Mouse (Mus musculus): ENCODE results near the gene Tac2.

Tac2 gene

GRCm38 (mm10) chr10:127708850-127709370, 15.4 kb upstream of the Tac2 start:
- H3K27me3 ChIP-seq (ENCODE audit: insufficient read depth, low read length), result peaks cover 13% of the 10 kb centered on the region
- no peaks in the 10 kb centered on the region for H3K36me3 ChIP-seq (ENCODE audit: insufficient read depth, low read length)
- peaks cover 57% of the 10 kb centered on the region for H3K4me1 ChIP-seq (replicated peaks; ENCODE audit: low read depth, low read length)
- TF ChIP-seq CTCF (conservative IDR thresholded peaks at IDR 0.05; ENCODE audit: low read length) (no peak), POU5F1 (IDR thresholded peaks at IDR 0.05; ENCODE audit: borderline replicate concordance, low read length) (no peak), NANOG (IDR thresholded peaks at IDR 0.05; ENCODE audit: borderline replicate concordance, low read length) (no peak)
- no peaks in the 10 kb centered on the region for H3K9me3 ChIP-seq (ENCODE audit: low read length)
- no peak overlapping the region for H3K4me3 ChIP-seq (replicated peaks; ENCODE audit: low read length)

GRCm38 (mm10) chr10:127710331-127710730, 13.9 kb upstream of the Tac2 start:
- Histone ChIP-seq H3K4me3 (replicated peaks; ENCODE audit: low read length) (no peak overlapping the region), H3K4me1 (replicated peaks; ENCODE audit: low read depth, low read length) (peaks cover 55% of the 10 kb centered on the region), H3K36me3 (ENCODE audit: insufficient read depth, low read length) (no peaks in the 10 kb centered on the region), H3K9me3 (ENCODE audit: low read length) (no peaks in the 10 kb centered on the region), H3K27me3 (ENCODE audit: insufficient read depth, low read length) (peaks cover 27% of the 10 kb centered on the region)
- no peak for TF ChIP-seq POU5F1 (IDR thresholded peaks at IDR 0.05; ENCODE audit: borderline replicate concordance, low read length)
- TF ChIP-seq CTCF (conservative IDR thresholded peaks at IDR 0.05; ENCODE audit: low read length), result no peak
- TF ChIP-seq NANOG (IDR thresholded peaks at IDR 0.05; ENCODE audit: borderline replicate concordance, low read length), result no peak

- Histone ChIP-seq H3K27me3 (ENCODE audit: insufficient read depth, low read length) (peaks cover 25% of the 10 kb centered on the region), H3K4me1 (replicated peaks; ENCODE audit: low read depth, low read length) (peaks cover 61% of the 10 kb centered on the region), H3K36me3 (ENCODE audit: insufficient read depth, low read length) (no peaks in the 10 kb centered on the region), H3K9me3 (ENCODE audit: low read length) (no peaks in the 10 kb centered on the region), H3K4me3 (replicated peaks; ENCODE audit: low read length) (no peak overlapping the region)
- no peak for TF ChIP-seq POU5F1 (IDR thresholded peaks at IDR 0.05; ENCODE audit: borderline replicate concordance, low read length)
- no peak for TF ChIP-seq NANOG (IDR thresholded peaks at IDR 0.05; ENCODE audit: borderline replicate concordance, low read length)
- no peak for TF ChIP-seq CTCF (conservative IDR thresholded peaks at IDR 0.05; ENCODE audit: low read length)
Measured at GRCm38 (mm10) chr10:127712736-127713135, 11.5 kb upstream of the Tac2 start.

GRCm38 (mm10) chr10:127721671-127722418, 2.4 kb upstream of the Tac2 start:
- H3K4me1 ChIP-seq (replicated peaks; ENCODE audit: low read depth, low read length), result peaks cover 63% of the 10 kb centered on the region
- peak overlapping the region; percentile 47 for H3K4me3 ChIP-seq (replicated peaks; ENCODE audit: low read length)
- H3K36me3 ChIP-seq (ENCODE audit: insufficient read depth, low read length), result no peaks in the 10 kb centered on the region
- peaks cover 39% of the 10 kb centered on the region for H3K27me3 ChIP-seq (ENCODE audit: insufficient read depth, low read length)
- H3K9me3 ChIP-seq (ENCODE audit: low read length), result no peaks in the 10 kb centered on the region
- TF ChIP-seq NANOG (IDR thresholded peaks at IDR 0.05; ENCODE audit: borderline replicate concordance, low read length), result no peak
- TF ChIP-seq POU5F1 (IDR thresholded peaks at IDR 0.05; ENCODE audit: borderline replicate concordance, low read length), result no peak
- no peak for TF ChIP-seq CTCF (conservative IDR thresholded peaks at IDR 0.05; ENCODE audit: low read length)

GRCm38 (mm10) chr10:127725136-127725535, 858 bp downstream of the Tac2 start:
- no peaks in the 10 kb centered on the region for H3K9me3 ChIP-seq (ENCODE audit: low read length)
- peaks cover 50% of the 10 kb centered on the region for H3K4me1 ChIP-seq (replicated peaks; ENCODE audit: low read depth, low read length)
- H3K36me3 ChIP-seq (ENCODE audit: insufficient read depth, low read length), result no peaks in the 10 kb centered on the region
- H3K4me3 ChIP-seq (replicated peaks; ENCODE audit: low read length), result no peak overlapping the region
- TF ChIP-seq NANOG (IDR thresholded peaks at IDR 0.05; ENCODE audit: borderline replicate concordance, low read length) (no peak), POU5F1 (IDR thresholded peaks at IDR 0.05; ENCODE audit: borderline replicate concordance, low read length) (no peak), CTCF (conservative IDR thresholded peaks at IDR 0.05; ENCODE audit: low read length) (no peak)
- peaks cover 43% of the 10 kb centered on the region for H3K27me3 ChIP-seq (ENCODE audit: insufficient read depth, low read length)

- H3K4me1 ChIP-seq (replicated peaks; ENCODE audit: low read depth, low read length), result peaks cover 34% of the 10 kb centered on the region
- H3K36me3 ChIP-seq (ENCODE audit: insufficient read depth, low read length), result no peaks in the 10 kb centered on the region
- no peak for TF ChIP-seq POU5F1 (IDR thresholded peaks at IDR 0.05; ENCODE audit: borderline replicate concordance, low read length)
- no peak for TF ChIP-seq CTCF (conservative IDR thresholded peaks at IDR 0.05; ENCODE audit: low read length)
- TF ChIP-seq NANOG (IDR thresholded peaks at IDR 0.05; ENCODE audit: borderline replicate concordance, low read length), result no peak
- H3K4me3 ChIP-seq (replicated peaks; ENCODE audit: low read length), result 0 out of 2 replicates have a peak overlapping the region, but pooled peaks have one; percentile 6
- H3K27me3 ChIP-seq (ENCODE audit: insufficient read depth, low read length), result peaks cover 33% of the 10 kb centered on the region
- H3K9me3 ChIP-seq (ENCODE audit: low read length), result no peaks in the 10 kb centered on the region
Measured at GRCm38 (mm10) chr10:127728437-127728836, 4.2 kb downstream of the Tac2 start.

- Histone ChIP-seq H3K36me3 (ENCODE audit: insufficient read depth, low read length) (no peaks in the 10 kb centered on the region), H3K4me3 (replicated peaks; ENCODE audit: low read length) (no peak overlapping the region), H3K9me3 (ENCODE audit: low read length) (peaks cover 9% of the 10 kb centered on the region), H3K27me3 (ENCODE audit: insufficient read depth, low read length) (peaks cover 25% of the 10 kb centered on the region), H3K4me1 (replicated peaks; ENCODE audit: low read depth, low read length) (peaks cover 39% of the 10 kb centered on the region)
- TF ChIP-seq CTCF (conservative IDR thresholded peaks at IDR 0.05; ENCODE audit: low read length) (no peak), POU5F1 (IDR thresholded peaks at IDR 0.05; ENCODE audit: borderline replicate concordance, low read length) (no peak), NANOG (IDR thresholded peaks at IDR 0.05; ENCODE audit: borderline replicate concordance, low read length) (no peak)
Measured at GRCm38 (mm10) chr10:127730285-127730932, 6.1 kb downstream of the Tac2 start.

GRCm38 (mm10) chr10:127730933-127731310, 6.6 kb downstream of the Tac2 start:
- H3K27me3 ChIP-seq (ENCODE audit: insufficient read depth, low read length), result peaks cover 20% of the 10 kb centered on the region
- H3K36me3 ChIP-seq (ENCODE audit: insufficient read depth, low read length), result no peaks in the 10 kb centered on the region
- peaks cover 39% of the 10 kb centered on the region for H3K4me1 ChIP-seq (replicated peaks; ENCODE audit: low read depth, low read length)
- H3K9me3 ChIP-seq (ENCODE audit: low read length), result peaks cover 10% of the 10 kb centered on the region
- no peak overlapping the region for H3K4me3 ChIP-seq (replicated peaks; ENCODE audit: low read length)
- no peak for TF ChIP-seq POU5F1 (IDR thresholded peaks at IDR 0.05; ENCODE audit: borderline replicate concordance, low read length)
- no peak for TF ChIP-seq NANOG (IDR thresholded peaks at IDR 0.05; ENCODE audit: borderline replicate concordance, low read length)
- no peak for TF ChIP-seq CTCF (conservative IDR thresholded peaks at IDR 0.05; ENCODE audit: low read length)

Data from E14TG2a.4 (cell line).